Mouse (Mus musculus) CH12.LX (cell line): ENCODE data around the gene Cfc1. TPM values are rescaled to one million over a fixed set of nuclear protein-coding genes. Genes with fewer than 3 reads are reported as not detected.
A peak's percentile ranks its signal among the peaks of the same experiment; 100 is the strongest.

Experiments
- DNase-seq: peaks from one replicate; pipeline ENCODE4 v3.0.0-alpha.2; 2013; ENCODE audit errors: extremely low read depth
- H3K27ac ChIP-seq: 2 replicates; pipeline ENCODE4 v1.5.1; 2012; ENCODE audit warnings: low read depth, mild to moderate bottlenecking, control low read depth, moderate library complexity; ENCODE audit not compliant: insufficient read depth
- H3K27me3 ChIP-seq: replicated peaks from 2 replicates; pipeline ENCODE3; 2012; ENCODE audit warnings: inconsistent platforms
- H3K36me3 ChIP-seq, 2 experiments: replicated peaks in 1 of 2; 2 replicates each; pipeline versions ENCODE3 to v1.6.1; 2012; ENCODE audit warnings: inconsistent platforms in 1 of 2, low read length in 1 of 2, mild to moderate bottlenecking in 1 of 2, mixed read lengths in 1 of 2, moderate library complexity in 1 of 2; ENCODE audit not compliant: control insufficient read depth in 1 of 2, insufficient read depth in 1 of 2
- H3K4me1 ChIP-seq, 2 experiments: 2 replicates each; pipeline ENCODE4 v1.6.1; 2012; ENCODE audit warnings: inconsistent platforms in 1 of 2, moderate library complexity in 1 of 2; ENCODE audit not compliant: insufficient read depth in 2 of 2, control insufficient read depth in 1 of 2
- H3K4me2 ChIP-seq: 2 replicates; pipeline ENCODE4 v1.6.1; 2012; ENCODE audit warnings: low read depth, mild to moderate bottlenecking, control low read depth; ENCODE audit not compliant: poor library complexity, insufficient read depth, severe bottlenecking
- H3K4me3 ChIP-seq, 3 experiments: fragments of 150-350 bp in 1 of 3; sonication (generic) in 1 of 3; replicated peaks in 1 of 3; 2 replicates each; pipeline versions ENCODE3 to v1.5.1; 2011 to 2012; ENCODE audit warnings: low read depth in 2 of 3, low read length in 2 of 3, mild to moderate bottlenecking in 2 of 3, moderate library complexity in 2 of 3, control low read depth in 1 of 3, improper control_type of control experiment in 1 of 3, inconsistent platforms in 1 of 3, mixed read lengths in 1 of 3; ENCODE audit not compliant: poor library complexity in 1 of 3
- H3K79me2 ChIP-seq: replicated peaks from 2 replicates; pipeline ENCODE4 v1.6.1; 2012; ENCODE audit warnings: mild to moderate bottlenecking, moderate library complexity; ENCODE audit not compliant: control insufficient read depth, poor library complexity, insufficient read depth, severe bottlenecking; ENCODE audit errors: extremely low read depth
- H3K9ac ChIP-seq: 2 replicates; pipeline ENCODE4 v1.6.1; 2012; ENCODE audit warnings: low read depth, mild to moderate bottlenecking, control low read depth, moderate library complexity; ENCODE audit not compliant: insufficient read depth
- H3K9me3 ChIP-seq: replicated peaks from 2 replicates; pipeline ENCODE3; 2012; ENCODE audit warnings: low read length, inconsistent platforms, mixed read lengths
- ETS1 ChIP-seq: conservative IDR thresholded peaks from 2 replicates; pipeline ENCODE4 v1.6.1; 2012; ENCODE audit warnings: low read depth, mild to moderate bottlenecking, inconsistent platforms, low read length, improper control_type of control experiment, moderate library complexity
- GABPA ChIP-seq: IDR thresholded peaks from 2 replicates; pipeline ENCODE4 v1.6.1; 2012; ENCODE audit warnings: low read depth, low read length, improper control_type of control experiment, inconsistent platforms; ENCODE audit not compliant: insufficient replicate concordance
- HCFC1 ChIP-seq: IDR thresholded peaks from 2 replicates; pipeline ENCODE4 v1.6.1; 2012; ENCODE audit warnings: low read depth, mild to moderate bottlenecking, inconsistent platforms, low read length, improper control_type of control experiment
- IRF4 ChIP-seq: IDR thresholded peaks from 2 replicates; pipeline ENCODE4 v1.6.1; 2014; ENCODE audit warnings: low read depth, mild to moderate bottlenecking, inconsistent platforms, low read length, improper control_type of control experiment
- JUN ChIP-seq: IDR thresholded peaks from 2 replicates; pipeline ENCODE4 v1.6.1; 2011; ENCODE audit warnings: low read depth, mild to moderate bottlenecking, low read length, improper control_type of control experiment, moderate library complexity; ENCODE audit not compliant: insufficient read depth
- JUND ChIP-seq: conservative IDR thresholded peaks from 2 replicates; pipeline ENCODE4 v1.6.1; 2011; ENCODE audit warnings: low read depth, low read length, improper control_type of control experiment
- MEF2A ChIP-seq: IDR thresholded peaks from 2 replicates; pipeline ENCODE4 v1.6.1; 2014; ENCODE audit warnings: low read depth, mild to moderate bottlenecking, inconsistent platforms, low read length, improper control_type of control experiment, borderline replicate concordance
- RAD21 ChIP-seq: IDR thresholded peaks from 2 replicates; pipeline ENCODE4 v1.6.1; 2011; ENCODE audit warnings: low read depth, mild to moderate bottlenecking, low read length, improper control_type of control experiment, moderate library complexity
- SIN3A ChIP-seq: IDR thresholded peaks from 2 replicates; pipeline ENCODE4 v1.6.1; 2012; ENCODE audit warnings: low read length, improper control_type of control experiment, inconsistent platforms
- SMC3 ChIP-seq: IDR thresholded peaks from 2 replicates; pipeline ENCODE4 v1.6.1; 2011; ENCODE audit warnings: low read depth, low read length, improper control_type of control experiment
- UBTF ChIP-seq: IDR thresholded peaks from 2 replicates; pipeline ENCODE4 v1.6.1; 2012; ENCODE audit warnings: low read depth, mild to moderate bottlenecking, inconsistent platforms, low read length, improper control_type of control experiment, moderate library complexity
- USF1 ChIP-seq: IDR thresholded peaks from 2 replicates; pipeline ENCODE4 v1.6.1; 2014; ENCODE audit warnings: low read depth, mild to moderate bottlenecking, inconsistent platforms, low read length, improper control_type of control experiment
- USF2 ChIP-seq: conservative IDR thresholded peaks from 2 replicates; pipeline ENCODE4 v1.6.1; 2011; ENCODE audit warnings: low read depth, low read length, improper control_type of control experiment
- ZC3H11A ChIP-seq: IDR thresholded peaks from 2 replicates; pipeline ENCODE4 v1.6.1; 2012; ENCODE audit warnings: low read depth, mild to moderate bottlenecking, inconsistent platforms, low read length, improper control_type of control experiment
- ZKSCAN1 ChIP-seq: IDR thresholded peaks from 2 replicates; pipeline ENCODE4 v1.6.1; 2012; ENCODE audit warnings: low read depth, inconsistent platforms, low read length, improper control_type of control experiment, borderline replicate concordance
- dilution Hi-C: fragments of 300-500 bp; cut with MboI; formaldehyde crosslinking; loops from 2 replicates; pipeline ENCODE4 v1.14.3; 2020; ENCODE audit warnings: low sequenced_read_pairs; ENCODE audit not compliant: extremely low pct_unique_long_range_greater_than_20kb, extremely low pct_ligation_motif_present
- in situ Hi-C: fragments of 300-500 bp; cut with MboI; formaldehyde crosslinking; loops from 3 replicates; pipeline ENCODE4 v1.14.3; 2019; ENCODE audit warnings: low sequenced_read_pairs, low pct_ligation_motif_present, low pct_unique_long_range_greater_than_20kb, mixed read lengths
- polyA plus RNA-seq: library from polyadenylated mRNA; unstranded; fragments of >175 nt; gene quantifications from 2 replicates; pipeline ENCODE4 v1.2.1, GENCODE M21; 2012; ENCODE audit warnings: low read depth; ENCODE audit not compliant: insufficient read length
- total RNA-seq, 2 experiments: library from RNA; depleted of rRNA; stranded (reverse); fragments of 300-350 nt in 1 of 2; fragments of >200 nt in 1 of 2; gene quantifications; 2 replicates each; pipeline ENCODE4 v1.2.3; 2012 to 2014

Gene Cfc1
- total and polyA plus RNA-seq, 3 experiments, result not detected

DNA sequence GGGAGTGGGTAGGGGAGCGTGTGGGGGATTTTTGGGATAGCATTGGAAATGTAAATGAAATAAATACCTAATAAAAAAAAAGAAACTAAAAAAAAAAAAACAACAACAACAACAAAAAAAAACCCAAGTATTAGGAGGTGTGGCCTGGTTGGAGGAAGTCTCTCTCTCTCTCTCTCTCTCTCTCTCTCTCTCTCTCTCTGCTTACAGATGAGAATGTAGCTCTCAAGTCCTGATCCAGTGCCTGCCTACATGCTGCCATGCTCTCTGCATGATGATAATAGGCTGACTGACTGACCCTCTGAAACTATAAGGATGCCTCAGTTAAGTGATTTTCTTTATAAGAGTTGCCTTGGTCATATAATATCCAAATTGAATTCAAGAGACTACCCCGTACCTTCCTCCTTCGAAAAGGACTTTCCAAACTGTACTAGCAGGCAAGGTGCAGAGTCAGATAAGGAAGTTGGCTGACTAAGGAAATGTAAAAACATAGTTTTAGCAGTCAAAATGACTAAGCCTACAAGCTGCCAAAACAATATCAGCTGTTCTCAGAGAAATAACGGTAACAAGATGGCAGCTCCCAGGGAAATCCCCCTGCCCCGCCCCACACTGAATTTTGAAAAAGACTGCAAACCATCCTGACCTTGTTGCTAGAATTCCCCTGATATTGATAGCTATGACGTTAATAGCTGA is 45.5 kb upstream of the Cfc1 start:
- Histone ChIP-seq H3K4me3 (no peak overlapping the region), H3K9ac (no peak overlapping the region), H3K27ac (no peak overlapping the region), H3K79me2 (no peaks in the 10 kb centered on the region), H3K4me2 (no peak overlapping the region)
- DNase-seq, result no peak
- in situ Hi-C loops, result no loop called here
- TF ChIP-seq GABPA (no peak), USF1 (no peak), SMC3 (no peak), ETS1 (peak; percentile 46; the same call in 1 of the 2 replicates), HCFC1 (no peak), USF2 (no peak)
- TF ChIP-seq, all 38 proteins: peak for 1
- dilution Hi-C loops, result no loop called here
- Histone ChIP-seq H3K36me3 (peaks cover 6 to 8% of the 10 kb centered on the region in 2 experiments), H3K27me3 (no peaks in the 10 kb centered on the region), H3K9me3 (peaks cover 4% of the 10 kb centered on the region), H3K4me1 (peaks cover 4 to 51% of the 10 kb centered on the region in 2 experiments)

GRCm38 (mm10) chr1:34491480-34491879 is 44.0 kb upstream of the Cfc1 start:
- TF ChIP-seq GABPA (no peak), ZKSCAN1 (no peak), RAD21 (no peak), JUN (no peak), MEF2A (no peak), JUND (no peak), SIN3A (no peak), UBTF (no peak), ZC3H11A (no peak), IRF4 (no peak)
- in situ Hi-C loops, result no loop called here
- H3K9me3 ChIP-seq, result peaks cover 4% of the 10 kb centered on the region

More at GRCm38 (mm10) chr1:34491480-34491879, 44.0 kb upstream of the Cfc1 start:
- Histone ChIP-seq H3K4me3 (no peak overlapping the region), H3K9ac (no peak overlapping the region), H3K27ac (no peak overlapping the region), H3K36me3 (peaks cover 6 to 8% of the 10 kb centered on the region in 2 experiments), H3K27me3 (no peaks in the 10 kb centered on the region), H3K4me1 (peaks cover 4 to 48% of the 10 kb centered on the region in 2 experiments), H3K4me2 (no peak overlapping the region), H3K79me2 (no peaks in the 10 kb centered on the region)
- dilution Hi-C loops, result no loop called here
- no peak for DNase-seq
